Mouse (Mus musculus): ENCODE measurements around the gene AC129217.1. TPM values are rescaled to one million over a fixed set of nuclear protein-coding genes. Genes with fewer than 3 reads are reported as not detected.
"Not testable (repeated sequence)": the region's sequence is repeated elsewhere in the genome, so short reads cannot be mapped to it uniquely, and the experiment has no call there.

Gene AC129217.1
- total RNA-seq, 1 experiment from 2014 or later = not detected

DNA sequence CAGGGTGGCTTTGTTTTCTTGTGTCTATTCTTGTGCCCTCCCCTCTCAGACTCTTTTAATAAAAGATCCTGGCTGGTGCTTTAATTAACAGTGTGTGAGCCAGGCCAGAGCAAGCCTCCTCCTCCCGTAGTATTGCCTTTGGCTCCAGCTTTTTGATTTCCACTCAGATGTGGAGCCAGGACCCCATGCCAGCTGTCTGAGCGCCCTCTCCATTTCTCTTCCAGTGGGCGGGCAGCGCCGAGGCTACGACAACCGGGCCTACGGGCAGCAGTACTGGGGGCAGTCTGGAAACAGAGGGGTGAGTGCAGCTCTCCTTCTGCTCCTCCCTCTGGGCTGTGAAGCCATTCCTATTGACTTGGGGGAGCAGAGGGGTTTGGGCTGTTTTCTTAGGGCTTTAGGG, 1.1 kb downstream of the AC129217.1 start:
- no peak for DNase-seq

DNA sequence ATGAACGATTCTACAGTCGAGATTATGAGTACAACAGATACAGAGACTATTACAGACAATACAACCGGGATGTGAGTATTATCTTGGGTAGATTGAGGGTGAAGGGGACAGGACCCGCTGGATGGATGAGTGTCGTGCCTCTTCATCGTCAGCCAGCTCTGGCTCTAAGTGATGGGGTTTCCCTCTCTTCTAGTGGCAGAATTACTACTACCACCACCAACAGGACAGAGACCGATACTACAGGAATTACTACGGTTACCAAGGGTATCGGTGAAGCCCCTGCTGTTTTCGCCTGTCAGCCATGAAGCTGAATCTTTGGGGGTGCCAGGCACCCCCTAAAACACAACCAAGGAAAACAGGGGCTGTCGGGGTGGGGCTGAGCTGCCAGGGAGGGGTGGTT, 1.7 kb downstream of the AC129217.1 start:
- no peak for DNase-seq

DNA sequence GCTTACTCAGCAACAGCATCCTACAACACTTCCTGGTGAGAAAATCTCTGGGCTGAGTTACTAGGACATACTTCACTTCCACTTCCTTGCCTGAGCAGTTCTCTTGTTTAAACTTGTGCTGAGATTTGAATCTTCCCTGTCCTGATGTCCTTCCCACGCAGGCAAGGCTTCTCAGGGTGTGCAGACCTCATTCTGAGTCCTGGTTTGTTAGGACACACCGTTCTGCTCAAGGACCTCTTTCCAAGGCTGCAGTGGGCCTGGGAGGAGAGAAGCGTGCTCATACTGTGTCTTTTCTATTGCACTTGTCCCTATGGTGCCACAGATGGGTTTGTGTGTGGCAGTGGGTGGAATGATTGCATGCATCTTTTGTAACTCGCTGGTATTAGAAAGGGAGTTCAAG, 3.4 kb downstream of the AC129217.1 start:
- DNase-seq = no peak

DNA sequence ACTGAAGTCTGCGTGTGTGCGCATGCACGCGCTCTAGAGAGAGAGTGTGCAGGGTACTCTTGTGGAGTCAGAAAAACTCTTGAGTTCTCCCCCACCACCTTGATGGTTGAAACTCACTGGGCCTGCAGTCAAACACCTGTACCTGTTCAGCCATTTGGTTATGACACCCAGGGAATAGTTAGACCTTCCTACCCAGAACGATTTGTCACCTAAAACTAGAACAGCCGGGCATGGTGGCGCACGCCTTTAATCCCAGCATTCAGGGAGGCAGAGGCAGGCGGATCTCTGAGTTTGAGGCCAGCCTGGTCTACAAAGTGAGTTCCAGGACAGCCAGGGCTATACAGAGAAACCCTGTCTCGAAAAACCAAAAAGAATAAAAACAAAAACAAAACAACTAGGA, 6.8 kb downstream of the AC129217.1 start:
- DNase-seq = not testable (repeated sequence)

DNA sequence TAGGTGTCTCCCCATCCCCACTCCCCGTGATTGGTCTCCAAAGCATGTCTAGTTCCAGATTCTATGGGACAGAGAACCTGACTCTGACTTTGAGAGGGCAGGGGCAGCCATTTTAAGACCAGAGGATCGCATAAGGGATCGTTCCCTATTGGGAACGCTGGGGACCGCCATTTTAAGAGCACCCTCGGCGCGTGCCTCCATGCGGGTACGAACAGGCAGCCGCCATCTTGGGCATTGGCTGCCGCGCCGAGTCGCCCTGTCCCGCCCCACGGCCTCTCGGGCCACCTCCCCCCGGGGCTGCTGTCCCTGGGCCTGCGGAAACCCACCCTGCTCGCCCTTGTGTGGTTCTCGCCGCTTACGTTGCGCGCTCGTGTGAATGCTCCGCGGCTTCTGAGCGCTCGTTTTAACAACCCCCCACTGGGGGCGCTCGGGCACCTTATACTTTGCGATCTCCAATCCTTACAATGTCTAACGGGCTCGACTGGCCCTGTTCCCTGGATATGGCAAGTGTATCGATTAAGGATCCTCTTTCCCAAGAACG, 7.7 kb downstream of the AC129217.1 start, which contains the start of gene Bscl2:
TSS of gene Bscl2 (plus strand) at position 217 of the 541 bp plus-strand sequence.
- DNase-seq = peak; percentile 90

DNA sequence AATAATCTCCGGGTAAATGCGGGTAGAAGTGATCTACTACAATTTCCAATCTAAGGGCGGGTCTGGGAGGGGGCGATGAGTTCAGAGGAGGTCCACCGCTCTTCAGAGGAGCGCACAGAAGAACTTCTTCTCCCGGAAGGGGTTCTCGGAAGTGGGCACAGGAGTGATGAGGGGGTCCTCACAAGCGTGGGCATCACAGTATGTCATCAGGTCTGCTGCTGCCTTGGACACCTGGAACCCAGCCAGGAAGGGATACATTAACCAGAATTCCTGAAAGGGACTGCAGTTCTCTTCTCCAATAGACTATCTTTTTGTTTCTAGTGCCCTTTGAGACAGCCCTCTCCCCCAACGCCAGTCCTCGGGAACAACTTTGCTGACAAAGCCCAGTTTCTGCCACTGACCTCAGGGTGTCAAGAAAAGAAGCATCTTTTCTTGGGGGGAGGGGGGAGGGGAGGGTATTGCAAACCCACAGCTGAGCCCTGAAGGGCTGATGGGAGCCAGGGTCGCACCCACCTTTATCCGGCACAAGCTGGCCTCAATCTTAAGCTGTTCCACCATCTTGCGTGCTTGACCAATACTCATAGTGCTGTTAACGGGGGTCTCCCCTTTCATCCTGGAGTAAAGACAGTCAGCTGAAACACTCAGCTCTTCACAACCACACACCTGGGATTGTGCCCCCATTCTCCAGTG, 8.6 kb downstream of the AC129217.1 start:
- peak; percentile 64 for DNase-seq

DNA sequence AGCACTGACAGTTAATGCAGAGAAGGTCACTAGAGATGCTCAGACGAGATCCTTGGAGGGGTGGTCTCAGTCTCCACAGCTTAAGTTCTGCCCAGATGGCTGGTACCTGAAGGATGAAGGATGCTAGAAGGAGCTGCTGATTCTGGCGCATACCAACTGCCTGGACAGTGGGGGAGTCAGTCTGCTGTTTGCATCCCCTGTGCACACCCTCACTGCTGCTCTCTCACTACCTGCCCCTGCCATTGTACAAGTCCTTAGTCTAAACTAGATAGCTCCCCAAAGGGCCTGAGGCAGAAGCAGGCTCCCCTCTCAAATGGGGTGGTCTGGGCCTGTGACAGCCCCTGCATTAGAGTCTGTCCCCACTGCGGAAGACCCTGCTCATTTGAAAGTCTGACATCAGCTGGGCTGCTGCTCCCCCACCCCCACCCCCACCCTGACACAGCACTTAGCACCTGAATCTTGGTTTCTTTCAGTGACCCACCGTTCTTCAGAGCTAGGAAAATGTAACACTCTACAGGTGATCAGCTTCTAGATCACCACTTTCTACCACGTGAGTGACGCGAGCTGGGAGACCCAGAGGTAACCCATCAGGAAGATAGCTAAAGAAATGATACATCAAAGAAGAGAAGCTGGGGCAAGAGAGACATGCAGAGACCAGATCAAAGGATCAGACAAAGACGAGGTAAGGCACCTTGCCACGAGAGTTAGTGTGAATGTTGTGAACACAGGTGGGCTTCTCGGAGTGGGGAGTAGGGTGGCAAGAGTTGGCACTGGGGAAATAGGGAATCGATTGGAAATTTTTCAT, 9.7 kb downstream of the AC129217.1 start, which contains the start of gene Gng3:
TSS of gene Gng3 (minus strand) at position 92 of the 805 bp plus-strand sequence.
- no peak for DNase-seq

DNA sequence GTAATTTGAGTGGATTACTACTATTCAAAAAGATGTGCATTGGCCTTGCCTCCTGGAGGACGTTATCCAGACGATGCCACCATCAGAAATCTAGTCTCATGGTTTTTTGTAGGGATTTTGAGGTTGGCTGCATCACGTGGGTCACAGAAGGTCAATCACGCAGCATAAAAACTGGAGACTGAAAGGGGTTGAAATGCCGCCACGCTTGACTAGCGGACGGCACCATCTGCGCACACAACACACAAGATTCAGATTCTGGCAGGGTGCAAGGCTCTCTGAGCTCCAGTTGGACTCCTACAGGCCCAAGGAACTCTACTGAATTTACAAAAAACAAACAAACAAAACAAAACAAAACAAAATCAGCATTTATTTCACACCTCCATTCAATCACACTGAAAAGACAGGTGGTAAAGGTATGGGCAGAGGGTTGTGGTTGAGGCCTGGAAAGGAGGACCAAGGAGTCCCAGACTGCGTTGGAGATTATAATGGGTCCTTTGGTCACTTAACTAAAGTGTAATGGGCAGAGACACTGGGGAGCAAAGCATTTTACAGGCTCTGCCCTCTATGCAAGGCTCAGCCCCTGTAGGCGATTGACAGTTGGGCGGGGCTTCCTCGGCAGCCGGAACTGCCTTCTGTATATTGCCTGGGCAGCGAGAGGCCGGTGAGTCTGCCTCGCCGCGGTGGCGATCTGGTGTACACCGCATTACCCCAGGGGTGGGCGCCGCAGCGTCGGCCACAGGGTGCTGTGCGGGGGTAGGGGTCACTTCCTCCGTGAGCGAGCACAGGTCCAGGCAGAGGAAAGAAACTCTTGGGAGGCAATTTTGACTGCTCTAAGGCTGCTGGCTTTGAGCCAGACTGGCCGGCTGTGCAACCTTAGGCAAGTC, 10.6 kb downstream of the AC129217.1 start:
- DNase-seq = peak; percentile 88

DNA sequence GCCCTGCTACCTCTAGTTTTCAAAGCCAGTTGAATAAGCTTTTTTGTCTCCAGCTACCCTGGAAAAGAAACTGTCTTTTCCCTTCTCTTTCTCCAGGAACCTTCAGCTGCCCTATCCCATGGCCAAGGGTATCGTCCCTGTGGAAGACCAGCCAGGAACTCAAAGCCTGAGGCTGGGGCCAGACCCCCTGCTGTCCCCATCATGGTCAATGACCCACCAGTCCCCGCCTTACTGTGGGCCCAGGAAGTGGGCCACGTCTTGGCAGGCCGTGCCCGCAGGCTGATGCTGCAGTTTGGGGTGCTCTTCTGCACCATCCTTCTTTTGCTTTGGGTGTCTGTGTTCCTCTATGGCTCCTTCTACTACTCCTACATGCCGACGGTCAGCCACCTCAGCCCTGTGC, 11.4 kb downstream of the AC129217.1 start:
- no peak for DNase-seq

DNA sequence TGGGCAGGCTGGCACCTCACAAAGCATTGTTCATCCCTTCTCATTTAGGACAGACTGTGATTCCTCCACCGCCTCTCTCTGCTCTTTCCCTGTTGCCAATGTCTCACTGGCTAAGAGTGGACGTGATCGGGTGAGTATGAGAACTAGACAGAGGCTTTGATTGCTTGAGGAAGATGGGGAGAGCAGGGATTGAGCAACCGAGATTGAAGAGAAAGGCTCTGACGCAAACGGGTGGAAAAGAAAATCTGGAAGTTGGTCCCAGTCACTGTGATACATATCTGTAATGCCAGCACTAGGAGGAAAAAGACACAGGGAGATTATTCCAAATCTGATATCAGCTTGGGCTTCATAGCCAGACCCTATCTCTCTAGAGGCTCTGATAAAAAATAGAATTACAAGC, 13.4 kb downstream of the AC129217.1 start:
- DNase-seq = no peak

DNA sequence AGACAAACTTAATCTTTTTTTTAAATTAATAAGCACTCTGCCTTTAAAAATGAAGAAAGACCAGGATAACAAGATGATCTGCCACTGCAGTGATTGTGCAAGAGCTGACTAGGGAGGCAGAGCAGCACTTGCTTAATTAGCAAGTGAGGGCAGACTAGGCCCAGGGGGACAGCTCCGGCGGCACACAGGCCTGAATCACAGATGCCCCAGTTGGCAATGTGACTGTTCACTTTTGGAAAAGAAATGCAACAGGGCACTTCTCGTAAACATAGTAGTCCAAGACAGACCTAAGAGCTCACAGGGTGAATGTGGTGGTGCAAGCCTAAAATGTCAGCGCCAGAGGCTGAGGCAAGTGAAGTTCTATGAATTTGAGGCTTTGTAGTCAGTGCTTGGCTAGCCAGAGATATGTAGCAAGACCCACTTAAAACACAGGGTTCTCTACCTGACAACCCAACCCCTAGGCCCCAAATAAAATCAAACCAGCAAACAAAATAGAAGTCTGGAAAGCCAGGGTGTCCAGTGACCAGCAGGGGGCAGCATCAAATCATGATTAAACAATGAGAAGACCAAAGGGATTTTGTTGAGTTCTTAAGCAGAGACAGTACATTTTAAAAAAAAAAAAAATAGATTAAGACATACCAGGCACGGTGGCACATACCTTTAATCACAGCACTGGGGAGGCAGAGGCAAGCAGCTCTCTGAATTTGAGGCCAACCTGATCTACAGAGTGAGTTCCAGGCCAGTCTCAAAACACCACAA, 15.0 kb downstream of the AC129217.1 start:
- peak; percentile 91 for DNase-seq

DNA sequence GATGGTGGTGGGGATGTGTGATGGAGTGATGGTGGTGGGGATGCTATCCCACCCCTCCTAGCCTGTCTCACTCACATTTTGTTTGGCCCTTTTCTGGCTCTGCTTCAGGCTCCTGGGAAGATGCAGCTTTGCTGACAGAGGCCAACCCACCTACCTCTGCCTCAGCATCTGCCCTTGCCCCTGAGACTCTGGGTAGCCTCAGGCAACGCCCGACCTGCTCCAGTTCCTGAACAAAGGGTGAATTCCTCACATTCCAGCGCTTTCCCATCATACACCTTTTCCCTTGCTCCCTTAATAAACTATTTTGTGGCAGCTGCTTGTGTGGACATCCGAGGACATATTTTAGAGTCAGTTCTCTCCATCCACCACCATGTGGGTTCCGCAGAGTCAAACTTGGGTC, 18.8 kb downstream of the AC129217.1 start:
- DNase-seq = no peak

DNA sequence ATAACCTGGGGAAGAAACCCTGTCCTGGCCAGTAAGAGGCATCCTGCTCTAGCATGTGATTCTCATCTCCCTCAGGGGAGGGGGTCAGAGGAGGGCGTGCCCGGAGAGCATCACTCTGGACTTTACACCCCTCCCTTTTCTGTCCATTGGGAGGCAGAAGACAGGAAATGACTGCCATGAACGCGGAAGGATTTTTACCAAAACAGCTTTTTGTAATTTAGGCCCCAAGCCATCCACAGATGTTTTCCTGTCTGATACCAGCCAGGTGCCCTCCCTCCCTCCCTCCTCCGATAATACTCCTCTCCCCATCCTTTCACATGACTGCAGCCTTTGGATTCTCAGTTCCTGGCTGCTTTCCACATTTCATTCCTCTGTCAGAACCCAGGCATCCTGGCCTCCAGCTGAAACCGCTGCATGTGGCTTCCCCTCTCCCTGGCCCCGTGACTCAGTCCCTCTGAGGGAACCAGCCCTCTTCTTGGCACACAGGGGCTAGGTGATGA, 20.9 kb downstream of the AC129217.1 start, which contains the start of gene Lrrn4cl:
TSS of gene Lrrn4cl (plus strand) at position 367 of the 500 bp plus-strand sequence.
- peak; percentile 72 for DNase-seq

DNA sequence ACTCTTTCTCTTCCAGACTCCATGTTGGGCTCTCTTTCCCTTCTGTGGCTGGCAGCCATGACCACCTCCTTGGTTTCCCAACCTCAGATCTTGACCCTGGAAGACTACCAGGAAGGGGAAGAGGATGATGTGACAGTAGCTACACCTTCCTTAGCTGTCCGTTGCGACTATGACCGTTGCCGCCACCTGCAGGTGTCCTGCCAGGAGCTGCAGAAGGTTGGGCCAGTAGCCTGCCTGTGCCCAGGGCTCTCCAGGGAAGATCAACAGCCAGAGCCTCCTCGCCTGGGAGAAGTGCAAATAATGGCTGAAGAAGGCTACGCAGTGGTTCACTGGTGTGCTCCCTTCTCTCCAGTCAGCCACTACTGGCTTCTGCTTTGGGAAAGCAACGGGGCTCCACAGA, 22.1 kb downstream of the AC129217.1 start:
- DNase-seq = peak; percentile 36

DNA sequence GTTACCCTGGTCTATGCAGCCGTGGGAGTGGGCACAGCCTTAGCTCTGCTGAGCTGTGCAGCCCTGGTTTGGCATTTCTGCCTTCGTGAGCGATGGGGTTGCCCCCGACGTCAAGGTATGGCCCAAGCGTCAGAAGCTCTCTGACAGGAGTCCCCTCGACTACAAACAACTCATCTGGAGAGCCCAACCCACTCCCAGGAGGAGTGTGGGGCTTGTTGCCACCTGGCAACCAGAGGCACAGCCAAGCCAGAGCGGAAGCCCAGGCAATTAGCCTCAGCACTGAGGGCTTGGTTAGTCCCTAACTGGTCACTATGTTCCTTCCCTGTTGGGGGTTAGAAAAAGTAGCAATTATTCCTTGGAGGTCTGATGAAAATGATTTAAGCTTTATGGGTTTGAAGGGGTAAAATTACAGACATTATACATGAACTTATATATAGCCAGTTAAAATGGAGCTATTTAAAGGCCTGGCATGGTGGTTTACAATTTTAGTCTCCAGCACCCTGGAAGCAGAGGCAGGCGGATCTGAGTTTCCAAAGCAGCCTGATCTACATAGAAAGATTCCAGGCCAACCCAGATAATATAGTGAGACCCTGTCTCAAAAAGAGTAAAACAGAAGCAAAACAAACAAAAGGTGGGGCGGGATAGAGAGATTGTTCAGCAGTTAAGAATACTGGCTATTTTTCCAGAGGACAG, 22.8 kb downstream of the AC129217.1 start:
- peak; percentile 42 for DNase-seq

DNA sequence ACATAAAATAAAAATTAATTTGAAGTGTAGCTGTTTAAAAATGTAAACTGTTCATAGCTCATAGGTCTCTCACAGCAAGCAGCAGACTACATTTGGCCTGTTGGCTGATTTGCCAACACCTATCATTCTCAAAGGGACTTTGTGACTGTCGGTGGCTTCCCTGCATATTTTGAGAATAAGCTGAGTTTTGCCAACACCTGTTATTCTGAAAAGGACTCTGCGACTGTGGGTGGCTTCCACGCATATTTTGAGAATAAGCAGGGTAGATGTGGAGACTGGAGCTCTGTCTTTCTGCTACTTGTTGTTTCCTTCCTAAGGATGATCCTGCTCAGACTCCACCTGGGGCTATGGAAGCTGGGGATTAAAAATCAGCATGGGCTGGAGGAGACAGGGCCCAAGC, 23.5 kb downstream of the AC129217.1 start:
- DNase-seq = no peak

DNA sequence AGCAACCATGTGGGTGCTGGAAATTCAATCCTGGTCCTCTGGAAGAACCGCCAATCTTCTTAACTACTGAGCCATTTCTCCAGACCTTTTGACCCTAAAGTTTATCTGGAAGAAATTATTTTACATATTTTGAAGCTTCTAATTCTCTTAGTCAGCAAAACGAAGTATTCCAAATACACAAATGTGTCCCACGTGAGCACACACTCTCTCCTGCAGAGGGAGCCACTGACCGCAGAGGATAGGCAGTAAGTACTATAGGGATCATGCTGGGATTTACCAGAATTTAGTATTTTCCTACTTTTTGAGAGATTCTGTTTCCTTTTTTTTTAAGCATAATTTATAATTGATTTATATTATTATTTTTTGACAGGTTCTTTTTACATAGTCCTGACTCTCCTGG, 28.1 kb downstream of the AC129217.1 start:
- DNase-seq = peak; percentile 84

DNA sequence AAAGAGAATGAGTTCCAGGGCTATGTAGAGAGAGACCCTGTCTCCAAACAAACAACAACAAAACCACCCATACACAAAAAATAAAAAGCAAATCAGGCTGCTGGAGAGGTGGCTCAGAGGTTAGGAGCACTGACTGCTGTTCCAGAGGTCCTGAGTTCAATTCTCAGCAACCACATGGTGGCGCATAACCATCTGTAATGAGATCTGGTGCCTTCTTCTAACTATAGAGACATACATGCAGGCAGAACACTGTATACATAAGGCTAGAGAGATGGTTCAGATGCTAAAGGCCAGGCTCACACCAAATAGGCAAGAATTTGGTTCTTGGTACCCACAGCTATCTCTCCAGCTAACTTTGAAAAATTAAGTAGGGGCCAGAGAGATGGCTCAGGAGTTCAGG, 29.4 kb downstream of the AC129217.1 start:
- DNase-seq = no peak

DNA sequence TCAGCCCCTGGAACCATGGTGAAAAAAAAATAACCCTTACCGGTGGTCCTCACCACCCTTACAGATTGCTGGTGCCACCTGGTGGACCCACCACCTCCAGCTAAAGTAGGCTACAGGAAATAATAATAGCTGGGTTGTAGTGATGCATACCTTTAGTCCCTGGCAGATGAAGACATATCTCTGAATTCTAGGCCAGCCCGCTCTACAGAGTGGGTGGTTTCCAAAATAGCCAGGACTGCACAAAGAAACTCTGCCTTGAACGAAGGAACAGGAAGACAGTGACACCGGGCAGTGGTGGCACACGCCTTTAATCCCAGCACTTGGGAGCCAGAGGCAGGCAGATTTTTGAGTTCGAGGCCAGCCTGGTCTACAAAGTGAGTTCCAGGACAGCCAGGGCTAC, 34.7 kb downstream of the AC129217.1 start:
- no peak for DNase-seq

DNA sequence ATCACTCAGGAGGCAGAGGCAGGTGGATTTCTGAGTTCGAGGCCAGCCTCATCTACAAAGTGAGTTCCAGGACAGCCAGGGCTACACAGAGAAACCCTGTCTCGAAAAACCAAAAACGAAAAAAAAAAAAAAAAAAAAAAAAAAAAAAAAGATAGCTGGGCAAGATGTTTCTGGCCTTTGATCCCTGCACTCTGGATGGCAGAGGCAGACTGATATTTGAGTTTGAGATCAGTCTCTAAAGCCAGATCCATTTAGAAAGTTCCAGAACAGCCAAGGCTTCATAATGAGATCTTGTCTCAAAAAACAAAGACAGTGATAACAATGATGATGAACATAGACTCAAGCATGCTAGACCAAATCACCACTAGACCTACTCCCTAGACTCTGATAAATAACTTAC, 40.8 kb downstream of the AC129217.1 start:
- not testable (repeated sequence) for DNase-seq

All from adrenal gland, postnatal 14 days (tissue).